Mouse (Mus musculus): ENCODE results near the gene Dtx3. TPM values are rescaled to one million over a fixed set of nuclear protein-coding genes. Genes with fewer than 3 reads are reported as not detected.

Gene Dtx3
- polyA plus RNA-seq, 1 experiment from 2014 or later: 92.4 TPM

DNA sequence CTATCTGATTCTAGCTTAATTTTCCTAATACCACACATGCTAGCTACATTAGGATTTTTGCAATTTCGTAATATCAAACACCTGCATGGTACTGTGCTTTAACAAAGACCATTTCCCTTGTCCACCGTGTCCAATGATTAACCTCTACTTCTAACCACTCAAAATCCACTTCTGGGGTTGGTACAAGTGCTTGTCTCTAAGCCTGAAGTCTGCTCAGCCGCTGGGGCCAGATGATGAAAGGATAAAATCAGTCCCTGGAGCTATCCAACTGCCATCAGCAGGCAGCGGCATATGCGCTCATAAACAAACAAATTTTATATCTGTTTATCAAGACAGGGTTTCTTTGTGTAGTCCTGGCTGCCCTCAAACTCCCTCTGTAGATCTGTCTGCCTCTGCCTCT is 9.1 kb upstream of the Dtx3 start:
- H3K4me1 ChIP-seq (ENCODE audit: insufficient read depth): no peaks in the 10 kb centered on the region
- ATAC-seq (ENCODE audit: insufficient read depth) (no peak), DNase-seq (no peak)
- peak overlapping the region; percentile 20; the same call in 1 of the 2 replicates for H3K4me2 ChIP-seq
- H3K4me3 ChIP-seq (ENCODE audit: low read depth, low read length): no peak overlapping the region
- H3K27ac ChIP-seq (ENCODE audit: low read depth): peak overlapping the region; percentile 58; the same call in 1 of the 2 replicates
- H3K27me3 ChIP-seq (ENCODE audit: insufficient read depth, low read length): no peaks in the 10 kb centered on the region
- peaks cover 61% of the 10 kb centered on the region for H3K36me3 ChIP-seq (ENCODE audit: insufficient read depth)
- WGBS: 65% methylated on average over 5 of the region's 5 CpGs
- H3K9ac ChIP-seq: no peak overlapping the region
- no peaks in the 10 kb centered on the region for H3K9me3 ChIP-seq (ENCODE audit: low read depth, low read length)
- no peak for TF ChIP-seq CTCF (IDR thresholded peaks at IDR 0.05; ENCODE audit: low read depth)

DNA sequence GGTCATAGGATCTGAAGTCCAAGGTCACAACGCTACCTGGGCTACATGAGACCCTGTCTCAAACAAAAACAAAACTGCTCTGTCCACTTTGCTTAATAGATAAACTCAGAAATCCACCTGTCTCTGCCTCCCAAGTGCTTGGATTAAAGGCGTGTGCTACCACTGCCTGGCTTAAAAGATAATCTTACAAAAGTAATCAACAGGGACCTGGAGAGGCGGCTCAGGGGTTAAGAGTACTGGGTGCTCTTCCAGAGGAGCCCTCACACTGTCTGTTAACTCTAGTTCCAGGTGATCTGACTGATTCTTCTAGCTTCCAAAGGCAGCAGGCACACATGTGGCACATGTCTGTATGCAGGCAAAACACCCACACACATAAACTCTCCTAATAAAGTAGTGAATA is 7.6 kb upstream of the Dtx3 start:
- 0 out of 2 replicates have a peak overlapping the region, but pooled peaks have one; percentile 24 for H3K27ac ChIP-seq (ENCODE audit: low read depth)
- H3K4me2 ChIP-seq: no peak overlapping the region
- no peak overlapping the region for H3K4me3 ChIP-seq (ENCODE audit: low read depth, low read length)
- H3K4me1 ChIP-seq (ENCODE audit: insufficient read depth): no peaks in the 10 kb centered on the region
- ATAC-seq (ENCODE audit: insufficient read depth) (no peak), DNase-seq (no peak)
- WGBS: 91% methylated on average over 3 of the region's 3 CpGs
- H3K9me3 ChIP-seq (ENCODE audit: low read depth, low read length): no peaks in the 10 kb centered on the region
- TF ChIP-seq CTCF (IDR thresholded peaks at IDR 0.05; ENCODE audit: low read depth): no peak
- no peaks in the 10 kb centered on the region for H3K27me3 ChIP-seq (ENCODE audit: insufficient read depth, low read length)
- peaks cover 66% of the 10 kb centered on the region for H3K36me3 ChIP-seq (ENCODE audit: insufficient read depth)
- no peak overlapping the region for H3K9ac ChIP-seq

GRCm38 (mm10) chr10:127200279-127200678 is 4.8 kb upstream of the Dtx3 start:
- Histone ChIP-seq H3K27ac (ENCODE audit: low read depth) (no peak overlapping the region), H3K4me1 (ENCODE audit: insufficient read depth) (no peaks in the 10 kb centered on the region), H3K4me2 (no peak overlapping the region), H3K9me3 (ENCODE audit: low read depth, low read length) (no peaks in the 10 kb centered on the region), H3K27me3 (ENCODE audit: insufficient read depth, low read length) (no peaks in the 10 kb centered on the region), H3K4me3 (ENCODE audit: low read depth, low read length) (no peak overlapping the region), H3K36me3 (ENCODE audit: insufficient read depth) (peaks cover 51% of the 10 kb centered on the region), H3K9ac (no peak overlapping the region)
- TF ChIP-seq CTCF (IDR thresholded peaks at IDR 0.05; ENCODE audit: low read depth): peak; percentile 35
- ATAC-seq (ENCODE audit: insufficient read depth): no peak
- 77% methylated on average over 8 of the region's 8 CpGs for WGBS
- DNase-seq: no peak

GRCm38 (mm10) chr10:127199474-127199873 is 3.9 kb upstream of the Dtx3 start:
- DNase-seq (no peak), ATAC-seq (ENCODE audit: insufficient read depth) (no peak)
- H3K4me3 ChIP-seq (ENCODE audit: low read depth, low read length): no peak overlapping the region
- no peak for TF ChIP-seq CTCF (IDR thresholded peaks at IDR 0.05; ENCODE audit: low read depth)
- peaks cover 2% of the 10 kb centered on the region; the same call in 1 of the 2 replicates for H3K4me1 ChIP-seq (ENCODE audit: insufficient read depth)
- H3K27me3 ChIP-seq (ENCODE audit: insufficient read depth, low read length): no peaks in the 10 kb centered on the region
- H3K4me2 ChIP-seq: no peak overlapping the region
- 74% methylated on average over 11 of the region's 11 CpGs for WGBS
- H3K9me3 ChIP-seq (ENCODE audit: low read depth, low read length): no peaks in the 10 kb centered on the region
- no peak overlapping the region for H3K9ac ChIP-seq
- no peak overlapping the region for H3K27ac ChIP-seq (ENCODE audit: low read depth)
- H3K36me3 ChIP-seq (ENCODE audit: insufficient read depth): peaks cover 43% of the 10 kb centered on the region

GRCm38 (mm10) chr10:127199068-127199467 is 3.5 kb upstream of the Dtx3 start:
- no peak for TF ChIP-seq CTCF (IDR thresholded peaks at IDR 0.05; ENCODE audit: low read depth)
- H3K9me3 ChIP-seq (ENCODE audit: low read depth, low read length): no peaks in the 10 kb centered on the region
- ATAC-seq (ENCODE audit: insufficient read depth) (no peak), DNase-seq (no peak)
- H3K4me3 ChIP-seq (ENCODE audit: low read depth, low read length): no peak overlapping the region
- H3K27me3 ChIP-seq (ENCODE audit: insufficient read depth, low read length): no peaks in the 10 kb centered on the region
- no peak overlapping the region for H3K27ac ChIP-seq (ENCODE audit: low read depth)
- H3K36me3 ChIP-seq (ENCODE audit: insufficient read depth): peaks cover 41% of the 10 kb centered on the region
- H3K9ac ChIP-seq: no peak overlapping the region
- H3K4me1 ChIP-seq (ENCODE audit: insufficient read depth): peaks cover 6% of the 10 kb centered on the region; the same call in 1 of the 2 replicates
- 64% methylated on average over 5 of the region's 5 CpGs for WGBS
- no peak overlapping the region for H3K4me2 ChIP-seq

GRCm38 (mm10) chr10:127198492-127198891 is 3.0 kb upstream of the Dtx3 start:
- H3K27ac ChIP-seq (ENCODE audit: low read depth): no peak overlapping the region
- H3K36me3 ChIP-seq (ENCODE audit: insufficient read depth): peaks cover 36% of the 10 kb centered on the region
- H3K4me1 ChIP-seq (ENCODE audit: insufficient read depth): peaks cover 6% of the 10 kb centered on the region; the same call in 1 of the 2 replicates
- H3K9me3 ChIP-seq (ENCODE audit: low read depth, low read length): no peaks in the 10 kb centered on the region
- H3K4me3 ChIP-seq (ENCODE audit: low read depth, low read length): no peak overlapping the region
- WGBS: 35% methylated on average over 2 of the region's 2 CpGs
- H3K9ac ChIP-seq: no peak overlapping the region
- ATAC-seq (ENCODE audit: insufficient read depth) (no peak), DNase-seq (no peak)
- no peaks in the 10 kb centered on the region for H3K27me3 ChIP-seq (ENCODE audit: insufficient read depth, low read length)
- TF ChIP-seq CTCF (IDR thresholded peaks at IDR 0.05; ENCODE audit: low read depth): no peak
- no peak overlapping the region for H3K4me2 ChIP-seq

- no peaks in the 10 kb centered on the region for H3K9me3 ChIP-seq (ENCODE audit: low read depth, low read length)
- WGBS: 85% methylated on average over 11 of the region's 11 CpGs
- H3K36me3 ChIP-seq (ENCODE audit: insufficient read depth): peaks cover 37% of the 10 kb centered on the region
- no peak for ATAC-seq (ENCODE audit: insufficient read depth)
- TF ChIP-seq CTCF (IDR thresholded peaks at IDR 0.05; ENCODE audit: low read depth): no peak
- peaks cover 6% of the 10 kb centered on the region; the same call in 1 of the 2 replicates for H3K4me1 ChIP-seq (ENCODE audit: insufficient read depth)
- no peak overlapping the region for H3K4me3 ChIP-seq (ENCODE audit: low read depth, low read length)
- no peaks in the 10 kb centered on the region for H3K27me3 ChIP-seq (ENCODE audit: insufficient read depth, low read length)
- H3K9ac ChIP-seq: no peak overlapping the region
- H3K4me2 ChIP-seq: no peak overlapping the region
- no peak overlapping the region for H3K27ac ChIP-seq (ENCODE audit: low read depth)
- no peak for DNase-seq
Observed at GRCm38 (mm10) chr10:127197505-127198110, 2.1 kb upstream of the Dtx3 start.
